Mouse (Mus musculus) heart, embryonic 14.5 days (tissue): ENCODE data around the gene Zc3hc1. TPM values are rescaled to one million over a fixed set of nuclear protein-coding genes. Genes with fewer than 3 reads are reported as not detected.
A peak's percentile ranks its signal among the peaks of the same experiment; 100 is the strongest.
"Not testable (repeated sequence)": the region's sequence is repeated elsewhere in the genome, so short reads cannot be mapped to it uniquely, and the experiment has no call there.

Experiments used
- ATAC-seq: fragments of 200-750 bp; cut with Nextera tagmentation; 2 replicates; pipeline ENCODE4 v1.8.0; 2017; ENCODE audit warnings: low read depth, moderate TSS enrichment; ENCODE audit not compliant: insufficient number of reproducible peaks, insufficient read depth, low FRiP score
- H3K27ac ChIP-seq, 2 experiments: fragments of 200-500 bp in 1 of 2; fragments of 300-500 bp in 1 of 2; sonication (generic) in 1 of 2; replicated peaks in 1 of 2; 2 replicates each; pipeline ENCODE4 v1.5.1; 2012 to 2014; ENCODE audit warnings: low read depth in 2 of 2, low read length in 2 of 2, control low read depth in 1 of 2, mild to moderate bottlenecking in 1 of 2, mixed read lengths in 1 of 2; ENCODE audit not compliant: control insufficient read depth in 1 of 2, insufficient read depth in 1 of 2
- H3K27me3 ChIP-seq: fragments of 300-500 bp; sonication (generic); 2 replicates; pipeline ENCODE4 v1.6.1; 2014; ENCODE audit warnings: mild to moderate bottlenecking, low read length, control low read depth; ENCODE audit not compliant: control insufficient read depth, insufficient read depth
- H3K36me3 ChIP-seq: fragments of 300-500 bp; sonication (generic); 2 replicates; pipeline ENCODE4 v1.6.1; 2014; ENCODE audit warnings: mild to moderate bottlenecking, control low read depth, low read length, mixed read lengths; ENCODE audit not compliant: control insufficient read depth, insufficient read depth
- H3K4me1 ChIP-seq, 2 experiments: fragments of 200-500 bp in 1 of 2; fragments of 300-500 bp in 1 of 2; sonication (generic) in 1 of 2; 2 replicates each; pipeline ENCODE4 v1.6.1; 2012 to 2014; ENCODE audit warnings: low read length in 2 of 2, control low read depth in 1 of 2, mixed read lengths in 1 of 2; ENCODE audit not compliant: control insufficient read depth in 2 of 2, insufficient read depth in 2 of 2
- H3K4me2 ChIP-seq: fragments of 300-500 bp; sonication (generic); 2 replicates; pipeline ENCODE4 v1.6.1; 2014; ENCODE audit warnings: mild to moderate bottlenecking, low read length
- H3K4me3 ChIP-seq, 2 experiments: fragments of 200-500 bp in 1 of 2; fragments of 300-500 bp in 1 of 2; sonication (generic) in 1 of 2; 2 replicates each; pipeline ENCODE4 v1.5.1; 2012 to 2014; ENCODE audit warnings: low read length in 2 of 2, mild to moderate bottlenecking in 2 of 2, control low read depth in 1 of 2, low read depth in 1 of 2, moderate library complexity in 1 of 2; ENCODE audit not compliant: control insufficient read depth in 1 of 2, insufficient read depth in 1 of 2
- H3K9ac ChIP-seq: fragments of 300-500 bp; sonication (generic); 2 replicates; pipeline ENCODE4 v1.6.1; 2014; ENCODE audit warnings: mild to moderate bottlenecking, low read length
- H3K9me3 ChIP-seq: fragments of 300-500 bp; sonication (generic); 2 replicates; pipeline ENCODE4 v1.6.1; 2016; ENCODE audit warnings: low read length, control low read depth; ENCODE audit not compliant: control insufficient read depth
- WGBS: fragments of 180-500 bp; shearing (Covaris S2); extraction: QIAGEN DNeasy Blood & Tissue Kit; methylation state at CpG from one replicate; pipeline ENCODE4 v1.1.7; 2014; 5-methylcytosine and 5-hydroxymethylcytosine counted together
- polyA plus RNA-seq: library from polyadenylated mRNA; unstranded; fragments of >200 nt; fragmentation: Nextera tagmentation; extraction: Ambion mirVana; gene quantifications from 2 replicates; pipeline ENCODE4 v1.2.1, GENCODE M21; 2014

Zc3hc1 gene
- polyA plus RNA-seq, 1 experiment from 2014 or later, result 40.7 TPM

- Histone ChIP-seq H3K9ac (peak overlapping the region; percentile 97), H3K4me1 (peaks cover 0 to 9% of the 10 kb centered on the region in 2 experiments; a peak in 1 of 4 replicates), H3K27me3 (no peaks in the 10 kb centered on the region), H3K9me3 (no peaks in the 10 kb centered on the region), H3K4me3 (peak overlapping the region in 1 of 2 experiments; percentile 100; a peak in 3 of 4 replicates), H3K4me2 (peak overlapping the region; percentile 82), H3K27ac (peak overlapping the region in 1 of 2 experiments; percentile 95; a peak in 2 of 4 replicates), H3K36me3 (no peaks in the 10 kb centered on the region)
- no peak for ATAC-seq
- WGBS, result 12% methylated on average over 7 of the region's 7 CpGs
Measured at GRCm38 (mm10) chr6:30400716-30401115, 9.9 kb upstream of the Zc3hc1 start.

- H3K9ac ChIP-seq, result no peak overlapping the region
Measured at GRCm38 (mm10) chr6:30400146-30400545, 9.3 kb upstream of the Zc3hc1 start.

GRCm38 (mm10) chr6:30391996-30392395 is 1.2 kb upstream of the Zc3hc1 start:
- H3K9ac ChIP-seq, result no peak overlapping the region
- H3K27ac ChIP-seq, result no peak overlapping the region
- H3K9me3 ChIP-seq, result no peaks in the 10 kb centered on the region
- no peak overlapping the region for H3K4me2 ChIP-seq
- no peak for ATAC-seq
- H3K4me1 ChIP-seq, result peaks cover 0 to 3% of the 10 kb centered on the region in 2 experiments; a peak in 1 of 4 replicates
- H3K27me3 ChIP-seq, result no peaks in the 10 kb centered on the region
- 90% methylated on average over 7 of the region's 7 CpGs for WGBS
- no peak overlapping the region for H3K4me3 ChIP-seq
- H3K36me3 ChIP-seq, result peaks cover 9% of the 10 kb centered on the region

More at GRCm38 (mm10) chr6:30400146-30400545, 9.3 kb upstream of the Zc3hc1 start:
- Histone ChIP-seq H3K4me2 (no peak overlapping the region), H3K4me1 (peaks cover 0 to 9% of the 10 kb centered on the region in 2 experiments; a peak in 1 of 4 replicates), H3K27ac (no peak overlapping the region), H3K9me3 (no peaks in the 10 kb centered on the region), H3K36me3 (no peaks in the 10 kb centered on the region), H3K27me3 (no peaks in the 10 kb centered on the region), H3K4me3 (no peak overlapping the region)
- ATAC-seq, result no peak
- 73% methylated on average over 5 of the region's 5 CpGs for WGBS

- not testable (repeated sequence) for H3K27me3 ChIP-seq, H3K4me1 ChIP-seq, H3K9me3 ChIP-seq, H3K27ac ChIP-seq, ATAC-seq
- H3K4me2 ChIP-seq, result peak overlapping the region; percentile 58
- peak overlapping the region; percentile 86 to 100 for H3K4me3 ChIP-seq
- peak overlapping the region; percentile 87 for H3K9ac ChIP-seq
- H3K36me3 ChIP-seq, result peaks cover 26% of the 10 kb centered on the region
- WGBS, result 21% methylated on average over 4 of the region's 4 CpGs
Measured at GRCm38 (mm10) chr6:30390271-30390670, 557 bp downstream of the Zc3hc1 start.

GRCm38 (mm10) chr6:30381116-30381515 is 9.7 kb downstream of the Zc3hc1 start:
- H3K4me3 ChIP-seq, result no peak overlapping the region
- ATAC-seq, result no peak
- H3K27ac ChIP-seq, result no peak overlapping the region
- WGBS, result 63% methylated on average over 3 of the region's 3 CpGs
- peaks cover 5 to 6% of the 10 kb centered on the region in 2 experiments; a peak in 2 of 4 replicates for H3K4me1 ChIP-seq
- no peaks in the 10 kb centered on the region for H3K27me3 ChIP-seq
- H3K36me3 ChIP-seq, result peaks cover 91% of the 10 kb centered on the region
- no peaks in the 10 kb centered on the region for H3K9me3 ChIP-seq
- no peak overlapping the region for H3K9ac ChIP-seq
- no peak overlapping the region for H3K4me2 ChIP-seq

- Histone ChIP-seq H3K9ac (no peak overlapping the region), H3K4me2 (no peak overlapping the region), H3K27me3 (no peaks in the 10 kb centered on the region), H3K4me3 (no peak overlapping the region), H3K4me1 (peaks cover 7 to 14% of the 10 kb centered on the region in 2 experiments), H3K27ac (peak overlapping the region; percentile 10 to 44; a peak in 2 of 4 replicates), H3K9me3 (no peaks in the 10 kb centered on the region), H3K36me3 (peaks cover 90% of the 10 kb centered on the region)
- ATAC-seq, result no peak
- WGBS, result 62% methylated on average over 1 of the region's 1 CpGs
Measured at GRCm38 (mm10) chr6:30375791-30376190, 15.0 kb downstream of the Zc3hc1 start.

- Histone ChIP-seq H3K27ac (peak overlapping the region; percentile 11 to 61), H3K4me3 (no peak overlapping the region), H3K27me3 (no peaks in the 10 kb centered on the region), H3K4me2 (no peak overlapping the region), H3K9me3 (no peaks in the 10 kb centered on the region), H3K4me1 (peaks cover 7 to 14% of the 10 kb centered on the region in 2 experiments), H3K36me3 (peaks cover 90% of the 10 kb centered on the region), H3K9ac (no peak overlapping the region)
- 83% methylated on average over 16 of the region's 16 CpGs for WGBS
- no peak for ATAC-seq
Measured at GRCm38 (mm10) chr6:30374731-30375510, 15.9 kb downstream of the Zc3hc1 start.
